Mouse (Mus musculus) forebrain, embryonic 10.5 days (tissue): ENCODE measurements around the gene Tll2. TPM values are rescaled to one million over a fixed set of nuclear protein-coding genes. Genes with fewer than 3 reads are reported as not detected.

ENCODE experiments used
- DNase-seq: peaks from one replicate; pipeline ENCODE4 v3.0.0-alpha.2; 2017; ENCODE audit warnings: low spot score; ENCODE audit errors: extremely low spot score
- H3K27ac ChIP-seq: fragments of 300-500 bp; sonication (generic); 2 replicates; pipeline ENCODE4 v1.5.1; 2016; ENCODE audit warnings: mild to moderate bottlenecking
- H3K27me3 ChIP-seq: fragments of 300-500 bp; sonication (generic); 2 replicates; pipeline ENCODE4 v1.6.1; 2016; ENCODE audit warnings: mild to moderate bottlenecking; ENCODE audit not compliant: poor library complexity, severe bottlenecking
- H3K36me3 ChIP-seq: fragments of 300-500 bp; sonication (generic); replicated peaks from 2 replicates; pipeline ENCODE4 v1.6.1; 2016; ENCODE audit warnings: mild to moderate bottlenecking, moderate library complexity
- H3K4me1 ChIP-seq: fragments of 300-500 bp; sonication (generic); 2 replicates; pipeline ENCODE4 v1.6.1; 2016
- H3K4me3 ChIP-seq: fragments of 300-500 bp; sonication (generic); 2 replicates; pipeline ENCODE4 v1.5.1; 2016; ENCODE audit warnings: mild to moderate bottlenecking, moderate library complexity
- H3K9me3 ChIP-seq: fragments of 300-500 bp; sonication (generic); 2 replicates; pipeline ENCODE4 v1.6.1; 2016; ENCODE audit warnings: mild to moderate bottlenecking, moderate library complexity
- WGBS: fragments of 180-500 bp; shearing (Covaris S2); methylation state at CpG from one replicate; pipeline ENCODE4 v1.1.7; 2016; 5-methylcytosine and 5-hydroxymethylcytosine counted together
- polyA plus RNA-seq: library from polyadenylated mRNA; unstranded; fragments of >200 nt; fragmentation: Nextera tagmentation; extraction: Ambion mirVana; gene quantifications from 2 replicates; pipeline ENCODE4 v1.2.1, GENCODE M21; 2016

Tll2 gene
- polyA plus RNA-seq, 1 experiment from 2014 or later, result 1.1 TPM

DNA sequence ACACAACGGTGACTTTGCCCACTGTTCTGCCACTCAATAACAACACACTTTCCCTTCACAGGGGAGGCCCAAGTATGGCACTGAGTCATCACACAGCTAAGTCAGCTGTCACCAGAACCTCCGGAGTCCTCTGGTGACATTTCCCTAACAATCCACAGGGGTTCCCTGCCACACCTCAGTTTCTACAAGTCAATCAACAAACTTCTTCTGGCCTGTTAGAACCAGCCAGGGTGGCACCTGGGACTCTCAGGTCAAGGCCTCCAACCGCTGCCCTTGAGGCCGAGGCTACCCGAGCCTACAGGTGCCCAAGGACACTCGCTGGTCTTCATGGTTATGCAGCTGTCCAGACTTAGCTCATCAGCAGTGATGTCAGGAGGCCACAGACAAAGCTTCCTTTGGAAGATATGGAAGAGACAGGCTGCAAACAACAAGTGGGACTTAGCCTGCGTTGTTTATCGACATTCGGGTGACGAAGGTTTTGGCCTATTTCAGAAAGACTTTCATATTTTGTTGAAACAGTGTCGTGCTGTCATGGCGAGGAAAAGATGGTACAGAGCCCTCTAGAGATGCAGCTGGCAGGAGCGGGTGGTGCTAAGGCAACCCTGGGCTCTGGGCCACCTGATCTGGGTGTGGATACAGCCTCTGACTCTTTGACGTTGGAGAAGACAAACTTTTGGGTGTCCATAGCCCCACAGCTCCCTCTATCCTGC, 132.7 kb downstream of the Tll2 start:
- Histone ChIP-seq H3K27ac (no peak overlapping the region), H3K27me3 (no peaks in the 10 kb centered on the region), H3K9me3 (no peaks in the 10 kb centered on the region), H3K36me3 (no peaks in the 10 kb centered on the region), H3K4me1 (no peaks in the 10 kb centered on the region), H3K4me3 (no peak overlapping the region)
- no peak for DNase-seq
- WGBS, result 92% methylated on average over 14 of the region's 14 CpGs

GRCm38 (mm10) chr19:41071500-41071899, 135.1 kb downstream of the Tll2 start:
- H3K9me3 ChIP-seq, result no peaks in the 10 kb centered on the region
- no peak overlapping the region for H3K4me3 ChIP-seq
- no peaks in the 10 kb centered on the region for H3K4me1 ChIP-seq
- H3K27me3 ChIP-seq, result no peaks in the 10 kb centered on the region
- no peak overlapping the region for H3K27ac ChIP-seq
- peak; percentile 83 for DNase-seq
- 9% methylated on average over 8 of the region's 8 CpGs for WGBS
- H3K36me3 ChIP-seq, result no peaks in the 10 kb centered on the region

GRCm38 (mm10) chr19:41054702-41055101, 151.9 kb downstream of the Tll2 start:
- Histone ChIP-seq H3K4me3 (no peak overlapping the region), H3K9me3 (no peaks in the 10 kb centered on the region), H3K4me1 (0 out of 2 replicates have a peak, but pooled peaks cover 2% of the 10 kb centered on the region), H3K27ac (no peak overlapping the region), H3K27me3 (no peaks in the 10 kb centered on the region), H3K36me3 (no peaks in the 10 kb centered on the region)
- WGBS, result 70% methylated on average over 4 of the region's 4 CpGs
- DNase-seq, result no peak

GRCm38 (mm10) chr19:41053530-41053929, 153.1 kb downstream of the Tll2 start:
- H3K27ac ChIP-seq, result no peak overlapping the region
- no peaks in the 10 kb centered on the region for H3K27me3 ChIP-seq
- no peaks in the 10 kb centered on the region for H3K36me3 ChIP-seq
- no peak for DNase-seq
- WGBS, result 36% methylated on average over 10 of the region's 10 CpGs
- H3K4me3 ChIP-seq, result no peak overlapping the region
- H3K9me3 ChIP-seq, result no peaks in the 10 kb centered on the region
- 0 out of 2 replicates have a peak, but pooled peaks cover 2% of the 10 kb centered on the region for H3K4me1 ChIP-seq

DNA sequence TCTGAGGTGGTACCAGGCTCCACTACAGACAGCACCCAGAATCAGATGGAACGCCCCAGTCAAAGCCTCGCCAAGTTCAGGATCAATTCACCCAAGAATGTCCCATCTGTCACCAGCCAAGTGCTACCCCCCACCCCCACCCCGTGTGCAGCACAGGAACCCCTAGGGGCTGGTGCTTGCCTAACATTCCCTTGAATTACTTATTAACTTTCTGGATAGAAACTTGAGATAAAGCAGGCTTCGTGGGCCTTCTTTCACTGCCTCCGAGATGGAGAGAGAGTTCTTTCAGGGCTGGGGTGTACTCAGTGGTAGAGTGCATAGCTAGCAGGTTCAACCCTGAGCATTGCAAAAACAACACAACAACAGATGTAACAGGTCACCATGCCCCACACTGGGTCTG, 154.4 kb downstream of the Tll2 start:
- H3K27me3 ChIP-seq, result no peaks in the 10 kb centered on the region
- 0 out of 2 replicates have a peak, but pooled peaks cover 2% of the 10 kb centered on the region for H3K4me1 ChIP-seq
- WGBS, result 83% methylated on average over 5 of the region's 5 CpGs
- H3K9me3 ChIP-seq, result no peaks in the 10 kb centered on the region
- no peaks in the 10 kb centered on the region for H3K36me3 ChIP-seq
- no peak overlapping the region for H3K27ac ChIP-seq
- H3K4me3 ChIP-seq, result no peak overlapping the region
- DNase-seq, result no peak

DNA sequence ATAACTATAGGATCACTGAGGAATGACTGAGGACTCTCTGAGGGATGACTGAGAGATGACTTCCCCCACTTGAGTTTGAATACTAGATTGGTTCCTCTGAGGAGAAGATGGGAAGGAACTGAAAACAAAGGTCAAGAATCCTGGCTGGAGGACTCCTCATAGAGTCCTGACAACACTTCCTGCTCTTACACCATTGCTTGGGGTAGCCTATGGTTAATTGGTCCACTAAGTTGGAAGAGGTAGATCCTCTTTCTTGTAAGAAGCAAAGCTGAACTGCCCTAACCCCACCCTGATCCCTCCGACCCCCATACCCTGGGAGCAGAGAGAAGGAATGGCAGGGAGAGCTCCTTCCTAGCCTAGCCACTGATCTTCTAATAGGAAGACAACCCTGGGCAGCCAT, 154.9 kb downstream of the Tll2 start:
- Histone ChIP-seq H3K4me1 (0 out of 2 replicates have a peak, but pooled peaks cover 2% of the 10 kb centered on the region), H3K27me3 (no peaks in the 10 kb centered on the region), H3K9me3 (no peaks in the 10 kb centered on the region), H3K36me3 (no peaks in the 10 kb centered on the region), H3K27ac (no peak overlapping the region), H3K4me3 (no peak overlapping the region)
- DNase-seq, result no peak
- 71% methylated on average over 1 of the region's 1 CpGs for WGBS

- no peak for DNase-seq
- Histone ChIP-seq H3K27me3 (no peaks in the 10 kb centered on the region), H3K27ac (no peak overlapping the region), H3K36me3 (no peaks in the 10 kb centered on the region), H3K4me3 (no peak overlapping the region), H3K9me3 (no peaks in the 10 kb centered on the region), H3K4me1 (0 out of 2 replicates have a peak, but pooled peaks cover 2% of the 10 kb centered on the region)
- 86% methylated on average over 3 of the region's 3 CpGs for WGBS
Observed at GRCm38 (mm10) chr19:41048187-41048559, 158.5 kb downstream of the Tll2 start.

DNA sequence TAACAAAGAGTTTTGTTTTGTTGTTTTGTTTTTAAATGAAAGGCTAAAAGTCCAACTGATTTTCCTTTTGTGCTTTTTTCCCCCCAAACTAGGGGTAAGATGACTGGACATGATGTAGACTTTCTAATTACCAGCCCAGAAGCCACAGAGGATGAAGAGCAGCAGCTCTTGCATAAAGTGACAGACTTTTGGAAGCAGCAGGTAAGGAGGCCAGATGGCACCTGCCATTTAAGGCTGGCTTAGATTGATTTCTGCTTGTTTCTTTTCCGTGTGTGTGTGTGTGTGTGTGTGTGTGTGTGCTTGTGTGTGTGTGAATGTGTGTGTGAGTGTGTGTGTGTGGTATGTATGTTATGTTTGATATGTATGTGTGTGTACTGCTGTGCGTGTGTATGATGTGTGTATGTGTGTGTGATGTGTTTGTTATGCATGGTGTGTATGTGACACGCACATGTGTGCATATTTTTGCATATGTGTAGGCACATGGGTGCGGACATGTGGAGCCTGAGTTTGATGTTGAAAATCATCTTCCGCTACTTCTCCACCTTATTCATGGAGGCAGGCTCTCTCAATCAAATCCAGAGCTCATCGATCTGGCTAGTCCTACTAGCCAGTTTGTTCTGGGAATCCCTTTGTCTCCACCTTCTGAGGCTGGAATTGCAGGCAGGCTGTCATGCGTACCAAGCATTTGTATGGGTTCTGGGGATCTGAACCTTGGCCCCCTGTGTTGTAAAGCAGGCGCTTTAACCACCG, 159.0 kb downstream of the Tll2 start:
- 84% methylated on average over 9 of the region's 9 CpGs for WGBS
- H3K9me3 ChIP-seq, result no peaks in the 10 kb centered on the region
- no peaks in the 10 kb centered on the region for H3K27me3 ChIP-seq
- no peak for DNase-seq
- H3K36me3 ChIP-seq, result no peaks in the 10 kb centered on the region
- no peaks in the 10 kb centered on the region for H3K4me1 ChIP-seq
- no peak overlapping the region for H3K27ac ChIP-seq
- no peak overlapping the region for H3K4me3 ChIP-seq

GRCm38 (mm10) chr19:41045091-41045770, 161.4 kb downstream of the Tll2 start:
- Histone ChIP-seq H3K27ac (no peak overlapping the region), H3K27me3 (no peaks in the 10 kb centered on the region), H3K4me1 (no peaks in the 10 kb centered on the region), H3K36me3 (no peaks in the 10 kb centered on the region), H3K9me3 (no peaks in the 10 kb centered on the region), H3K4me3 (no peak overlapping the region)
- WGBS, result 64% methylated on average over 10 of the region's 10 CpGs
- DNase-seq, result no peak

DNA sequence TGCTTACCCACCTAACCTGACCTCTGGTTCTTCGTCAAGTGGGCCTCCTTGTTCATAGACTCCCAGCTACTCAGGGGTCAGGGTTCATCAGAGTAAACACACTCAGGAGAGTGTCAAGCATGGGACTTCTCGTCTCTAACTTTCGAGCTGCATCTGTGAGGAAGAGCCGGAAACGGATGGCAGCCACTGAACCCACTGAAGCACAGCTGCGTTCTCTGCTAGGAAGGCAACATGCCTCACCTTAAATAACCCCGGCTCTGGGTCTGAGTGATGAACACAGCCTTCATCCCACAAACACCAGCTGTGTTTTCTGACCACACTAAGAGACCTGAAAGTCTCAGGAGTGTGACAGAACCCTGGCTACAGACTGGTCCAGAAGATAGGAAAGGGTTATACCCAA, 167.5 kb downstream of the Tll2 start:
- Histone ChIP-seq H3K27ac (no peak overlapping the region), H3K4me1 (no peaks in the 10 kb centered on the region), H3K9me3 (no peaks in the 10 kb centered on the region), H3K36me3 (no peaks in the 10 kb centered on the region), H3K27me3 (no peaks in the 10 kb centered on the region), H3K4me3 (no peak overlapping the region)
- DNase-seq, result no peak
- WGBS, result 91% methylated on average over 7 of the region's 7 CpGs

GRCm38 (mm10) chr19:41035809-41036551, 170.7 kb downstream of the Tll2 start:
- DNase-seq, result no peak

More at GRCm38 (mm10) chr19:41035809-41036551, 170.7 kb downstream of the Tll2 start:
- Histone ChIP-seq H3K4me1 (no peaks in the 10 kb centered on the region), H3K27ac (no peak overlapping the region), H3K4me3 (no peak overlapping the region), H3K36me3 (no peaks in the 10 kb centered on the region), H3K27me3 (no peaks in the 10 kb centered on the region), H3K9me3 (no peaks in the 10 kb centered on the region)
- WGBS, result 88% methylated on average over 4 of the region's 4 CpGs
